Mouse (Mus musculus) megakaryocyte, embryonic 14.5 days (primary cell): ENCODE measurements around the gene Ddx27.

Source experiments
- FLI1 ChIP-seq: IDR thresholded peaks from 2 replicates; pipeline ENCODE4 v1.6.1; 2012; ENCODE audit warnings: low read length, inconsistent platforms, mixed read lengths
- GATA1 ChIP-seq: IDR thresholded peaks from 3 replicates; pipeline ENCODE4 v1.6.1; 2012; ENCODE audit warnings: mixed read lengths, low read length, inconsistent platforms, borderline replicate concordance

DNA sequence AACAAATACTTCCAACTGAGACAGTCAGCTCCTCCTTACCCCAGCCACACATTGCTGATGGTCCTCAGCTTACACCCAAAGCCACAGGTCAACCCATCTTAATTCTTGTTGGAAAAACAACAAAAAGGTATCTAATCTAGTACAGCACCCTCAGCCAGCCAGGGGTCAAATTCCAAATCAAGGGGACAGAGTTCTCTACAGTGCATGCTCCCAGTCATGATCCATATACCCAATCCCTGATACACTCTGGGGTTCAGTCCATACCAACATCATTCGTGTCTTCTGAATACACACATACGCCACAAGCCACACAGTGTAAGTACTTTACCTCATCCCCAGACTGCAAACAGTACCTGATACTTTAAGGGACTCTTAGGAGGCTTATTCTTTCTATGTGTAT is 8.6 kb upstream of the Ddx27 start:
- TF ChIP-seq FLI1, result no peak
- TF ChIP-seq GATA1, result no peak
